Mouse (Mus musculus) erythroblast, embryonic 14.5 days (primary cell): ENCODE measurements around the gene Slc22a5. TPM values are rescaled to one million over a fixed set of nuclear protein-coding genes. Genes with fewer than 3 reads are reported as not detected.
"Not testable (repeated sequence)": the region's sequence is repeated elsewhere in the genome, so short reads cannot be mapped to it uniquely, and the experiment has no call there.

ENCODE experiments used
- H3K27me3 ChIP-seq: 2 replicates; pipeline ENCODE4 v1.6.1; 2012; ENCODE audit warnings: inconsistent platforms; ENCODE audit not compliant: control insufficient read depth
- H3K36me3 ChIP-seq: 2 replicates; pipeline ENCODE4 v1.6.1; 2012; ENCODE audit warnings: mild to moderate bottlenecking, inconsistent platforms; ENCODE audit not compliant: control insufficient read depth
- H3K4me1 ChIP-seq: 2 replicates; pipeline ENCODE4 v1.6.1; 2012; ENCODE audit warnings: inconsistent platforms; ENCODE audit not compliant: control insufficient read depth
- H3K4me3 ChIP-seq: replicated peaks from 2 replicates; pipeline ENCODE3; 2012; ENCODE audit warnings: moderate library complexity, mild to moderate bottlenecking, inconsistent platforms
- H3K9me3 ChIP-seq: 2 replicates; pipeline ENCODE4 v1.6.1; 2012; ENCODE audit warnings: low read length, inconsistent platforms, mixed read lengths; ENCODE audit not compliant: control insufficient read depth
- GATA1 ChIP-seq: IDR thresholded peaks from 2 replicates; pipeline ENCODE4 v1.6.1; 2012; ENCODE audit warnings: low read length, inconsistent platforms, mixed read lengths
- TAL1 ChIP-seq: IDR thresholded peaks from 3 replicates; pipeline ENCODE4 v1.6.1; 2012; ENCODE audit warnings: low read length, inconsistent platforms, mixed read lengths
- polyA plus RNA-seq: library from polyadenylated mRNA; stranded (reverse); fragments of >175 nt; gene quantifications from 2 replicates; pipeline ENCODE4 v1.2.3, GENCODE M21; 2012

Gene Slc22a5
- polyA plus RNA-seq, 1 experiment = not detected

DNA sequence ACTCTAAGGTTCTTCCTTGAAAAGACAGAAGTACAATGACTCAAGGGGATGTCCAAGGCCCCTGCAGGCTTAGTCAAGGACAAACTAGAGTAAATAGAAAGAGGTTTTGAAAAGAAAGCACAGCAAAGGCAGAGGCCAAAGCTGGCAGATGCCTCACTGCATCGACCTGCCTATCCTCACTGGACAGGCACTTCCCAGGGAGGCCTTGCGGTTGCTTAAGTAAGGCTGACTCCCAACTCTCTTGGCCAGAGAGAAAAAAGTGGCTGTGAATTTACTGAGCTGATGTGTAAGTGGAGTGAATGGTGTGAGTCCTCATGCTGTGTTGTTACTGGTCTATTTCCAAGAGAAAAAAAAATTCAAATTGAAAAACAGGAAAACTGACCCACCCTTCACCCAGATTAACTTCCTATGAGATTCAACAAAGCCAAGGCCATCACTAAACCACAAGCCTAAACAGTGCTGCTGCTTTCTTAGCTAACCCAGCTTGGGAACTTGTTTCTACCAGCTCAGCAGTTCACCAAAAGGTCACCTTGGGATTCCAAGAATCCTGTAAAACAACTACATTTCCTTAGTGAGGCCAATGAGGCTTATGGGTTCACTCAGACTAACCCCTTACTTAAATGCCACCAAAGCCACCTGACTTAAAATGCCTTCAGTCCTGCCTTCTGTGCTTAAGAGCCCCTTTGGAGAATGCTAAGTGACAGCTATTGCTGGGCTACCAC is 19.5 kb downstream of the Slc22a5 start:
- TF ChIP-seq GATA1 = no peak
- no peak for TF ChIP-seq TAL1
- H3K9me3 ChIP-seq = no peaks in the 10 kb centered on the region
- no peak overlapping the region for H3K4me3 ChIP-seq
- peaks cover 6% of the 10 kb centered on the region for H3K36me3 ChIP-seq
- no peaks in the 10 kb centered on the region for H3K4me1 ChIP-seq
- no peaks in the 10 kb centered on the region for H3K27me3 ChIP-seq

DNA sequence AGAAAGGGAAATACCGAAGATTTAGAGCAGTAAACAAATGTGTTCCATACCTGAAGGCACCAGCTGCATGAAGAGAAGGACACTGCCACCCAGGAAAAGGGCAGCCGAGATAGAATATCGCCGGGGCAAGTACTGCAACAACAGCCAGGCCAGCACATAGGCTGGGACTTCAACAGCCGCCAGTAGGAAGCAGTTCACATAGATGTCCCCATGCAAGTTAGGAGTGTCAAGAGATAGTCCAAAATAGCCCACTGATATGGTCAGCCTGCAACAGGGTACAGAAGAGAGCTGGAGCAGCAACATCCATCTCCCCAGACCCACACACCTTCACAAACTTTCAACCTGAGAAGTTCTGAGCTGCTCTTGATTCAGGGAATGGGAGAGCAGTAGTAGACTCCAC is 22.3 kb downstream of the Slc22a5 start:
- Histone ChIP-seq H3K36me3 (peaks cover 6% of the 10 kb centered on the region), H3K9me3 (no peaks in the 10 kb centered on the region), H3K27me3 (no peaks in the 10 kb centered on the region), H3K4me1 (no peaks in the 10 kb centered on the region), H3K4me3 (no peak overlapping the region)
- TF ChIP-seq GATA1 (no peak), TAL1 (no peak)

DNA sequence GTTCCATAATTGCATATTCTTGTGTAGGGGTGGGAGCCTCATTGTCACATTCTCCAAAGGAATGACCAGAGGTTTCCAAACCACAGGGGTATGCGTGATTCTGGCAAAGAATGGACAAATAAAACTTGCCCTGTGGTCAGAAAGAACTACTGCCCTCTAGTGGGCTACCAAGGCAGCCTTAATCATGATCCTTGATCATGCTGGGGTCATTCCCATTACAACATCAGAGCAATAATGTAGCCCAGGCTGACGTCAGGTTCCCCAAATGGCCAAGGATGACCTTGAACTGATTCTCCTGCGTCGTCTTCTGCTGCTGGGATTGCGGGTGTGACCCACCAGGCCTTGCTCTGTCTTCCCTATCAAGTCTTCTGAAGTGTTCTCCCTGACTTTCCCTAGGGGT is 23.1 kb downstream of the Slc22a5 start:
- H3K4me1 ChIP-seq, H3K27me3 ChIP-seq, H3K9me3 ChIP-seq, H3K36me3 ChIP-seq, H3K4me3 ChIP-seq: not testable (repeated sequence)

DNA sequence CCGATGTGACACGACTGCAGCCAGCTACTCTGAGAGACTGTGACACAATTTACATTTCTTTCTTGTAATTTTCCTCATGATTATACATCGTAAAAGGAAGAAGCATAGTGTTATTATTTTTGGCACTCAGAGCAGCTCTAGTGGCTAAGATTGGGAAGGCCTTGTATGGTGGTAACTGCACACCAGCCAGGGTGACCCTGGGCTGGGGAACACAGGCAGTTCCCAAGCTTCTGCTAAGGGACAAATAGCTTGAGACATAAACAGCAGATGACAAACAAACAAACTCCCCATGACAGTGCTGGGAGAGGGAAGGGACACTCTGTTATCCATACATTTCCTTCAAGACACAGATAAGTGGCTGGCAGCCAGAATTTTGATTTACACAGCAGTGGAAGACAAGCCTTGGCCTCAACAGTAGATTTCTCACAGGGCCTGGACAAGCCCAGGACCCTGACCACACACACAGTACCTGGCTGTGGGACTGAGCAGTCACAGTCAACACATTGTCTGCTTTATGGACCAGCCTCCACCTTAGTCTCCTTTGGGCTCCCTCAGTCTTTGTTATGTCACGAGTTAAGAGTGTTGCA is 26.6 kb downstream of the Slc22a5 start:
- H3K27me3 ChIP-seq, H3K36me3 ChIP-seq, H3K4me1 ChIP-seq, H3K4me3 ChIP-seq, H3K9me3 ChIP-seq: not testable (repeated sequence)

DNA sequence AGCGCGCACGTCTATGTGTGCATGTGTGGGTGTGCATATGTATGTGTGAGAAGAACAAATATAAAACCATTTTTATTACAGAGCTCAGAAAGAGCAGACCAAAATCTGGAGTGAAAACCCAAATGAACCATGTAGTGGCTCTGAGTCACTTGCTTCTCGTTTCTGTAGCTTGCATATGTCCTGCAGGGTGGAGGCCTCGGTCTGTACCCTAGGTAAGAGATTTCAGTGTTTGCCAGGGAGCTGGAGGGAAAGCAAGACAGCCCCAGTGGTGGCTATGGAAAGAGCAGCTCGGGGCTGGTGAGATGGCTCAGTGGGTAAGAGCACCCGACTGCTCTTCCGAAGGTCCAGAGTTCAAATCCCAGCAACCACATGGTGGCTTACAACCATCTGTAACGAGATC is 30.5 kb downstream of the Slc22a5 start:
- H3K36me3 ChIP-seq, H3K4me3 ChIP-seq, H3K9me3 ChIP-seq: not testable (repeated sequence)
- Histone ChIP-seq H3K27me3 (peaks cover 11% of the 10 kb centered on the region), H3K4me1 (peaks cover 20% of the 10 kb centered on the region)

DNA sequence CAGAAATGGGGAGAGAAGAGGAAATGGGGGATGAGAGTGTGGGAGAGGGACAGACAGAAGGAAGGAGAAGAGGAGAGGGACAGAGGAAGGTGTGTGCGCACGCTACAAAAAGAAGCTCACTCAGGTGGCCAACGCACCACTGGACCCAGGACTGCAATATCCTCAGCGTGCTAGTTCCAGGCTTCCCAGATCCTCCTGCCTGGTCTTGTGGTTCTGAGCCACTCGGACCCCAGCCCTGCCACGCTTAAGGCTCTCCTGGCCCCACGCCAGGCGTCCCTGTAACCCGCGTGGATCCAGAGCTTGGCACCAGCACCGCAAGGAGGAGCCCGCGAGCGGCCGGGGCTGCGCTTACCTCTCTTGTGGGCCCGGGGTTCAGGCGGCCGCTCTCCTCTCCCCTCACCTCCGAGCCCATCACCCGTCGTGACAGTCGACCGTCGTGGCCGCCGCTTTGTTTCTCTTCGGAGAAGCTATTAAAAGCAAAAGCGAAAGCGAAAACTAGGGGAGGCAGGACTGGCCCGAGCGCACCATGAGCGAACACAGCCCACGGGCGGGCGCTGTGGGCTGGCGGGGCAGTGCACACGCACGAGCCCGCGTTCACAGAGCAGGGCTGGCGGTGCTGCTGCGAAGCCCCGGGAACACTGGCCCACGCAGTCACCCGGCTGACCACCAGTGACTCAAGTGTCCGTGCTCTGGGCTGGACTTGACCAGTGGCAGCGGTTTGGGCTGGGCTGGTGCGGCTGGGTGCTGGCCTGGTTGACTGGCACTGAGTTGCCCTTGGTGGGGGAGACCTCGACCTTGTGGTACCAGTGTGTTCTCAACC is 32.5 kb downstream of the Slc22a5 start, which contains the start of gene Gm12216:
Gm12216 (minus strand) TSS at position 496 of the 820 bp plus-strand sequence.
- Histone ChIP-seq H3K4me1 (peaks cover 20% of the 10 kb centered on the region), H3K4me3 (peak within 1 kb of the TSS; percentile 63), H3K27me3 (peaks cover 11% of the 10 kb centered on the region)
- H3K36me3 ChIP-seq, H3K9me3 ChIP-seq: not testable (repeated sequence)

DNA sequence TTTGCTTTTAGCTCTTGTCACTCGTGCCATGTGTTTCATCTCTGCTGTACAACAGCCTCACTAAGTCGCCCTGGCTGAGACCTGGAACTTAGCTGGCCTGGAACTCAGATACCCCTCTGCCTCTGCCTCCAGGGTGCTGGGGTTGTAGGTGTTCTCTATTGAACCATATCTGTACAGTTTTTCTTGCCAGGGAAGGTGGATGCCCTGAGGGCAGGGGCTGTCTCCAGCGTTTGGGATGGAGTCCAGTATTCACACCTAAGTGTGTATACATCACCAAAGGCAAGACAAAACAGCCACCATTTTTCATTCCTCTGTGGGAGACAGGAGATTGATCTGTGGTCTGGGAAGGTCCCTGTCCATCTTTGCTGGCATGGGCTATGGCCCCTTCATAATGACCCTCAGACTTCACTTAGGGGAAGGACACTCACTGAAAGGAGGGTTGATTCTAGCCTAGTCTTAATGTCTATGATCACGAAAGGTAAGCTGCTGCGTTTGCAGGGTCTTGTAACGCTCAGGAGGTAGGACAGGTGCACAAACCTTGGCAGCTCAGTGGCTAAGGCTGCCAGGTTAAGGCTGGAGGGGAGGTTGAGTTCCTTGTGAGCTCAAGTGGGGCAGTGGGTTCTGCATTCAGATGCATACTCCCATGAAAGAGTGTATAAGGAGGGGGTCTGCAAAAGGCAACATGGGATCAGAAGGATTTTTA is 33.3 kb downstream of the Slc22a5 start:
- TF ChIP-seq TAL1 (no peak), GATA1 (no peak)
- no peaks in the 10 kb centered on the region for H3K9me3 ChIP-seq

DNA sequence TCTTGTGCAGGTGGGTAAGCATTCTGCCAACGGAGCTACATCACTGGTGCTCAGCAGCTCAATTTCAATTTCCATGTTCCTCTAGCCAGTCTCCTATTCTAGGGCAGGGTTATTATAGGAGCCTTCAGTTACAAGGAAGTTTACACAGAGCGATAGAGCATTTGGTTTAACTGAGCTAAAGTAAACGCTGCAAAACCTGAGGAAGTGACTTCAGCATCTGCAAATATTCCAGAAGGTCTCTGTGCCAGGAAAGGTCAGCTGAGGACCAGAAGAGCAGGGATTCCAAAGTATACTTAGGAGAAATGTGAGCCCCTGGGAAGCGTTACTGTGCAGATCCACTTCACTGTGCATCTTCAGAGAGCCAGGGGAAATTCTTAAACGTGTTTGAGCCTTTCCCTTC is 37.8 kb downstream of the Slc22a5 start:
- no peaks in the 10 kb centered on the region for H3K36me3 ChIP-seq
- H3K4me3 ChIP-seq = no peak overlapping the region
- TF ChIP-seq GATA1 = no peak
- TF ChIP-seq TAL1 = no peak
- peaks cover 14% of the 10 kb centered on the region for H3K4me1 ChIP-seq
- peaks cover 7% of the 10 kb centered on the region for H3K27me3 ChIP-seq
- no peaks in the 10 kb centered on the region for H3K9me3 ChIP-seq

More for the DNA sequence above, 33.3 kb downstream of the Slc22a5 start:
- peaks cover 11% of the 10 kb centered on the region for H3K27me3 ChIP-seq
- H3K36me3 ChIP-seq = no peaks in the 10 kb centered on the region
- H3K4me1 ChIP-seq = peaks cover 20% of the 10 kb centered on the region
- H3K4me3 ChIP-seq = peak overlapping the region; percentile 63

DNA sequence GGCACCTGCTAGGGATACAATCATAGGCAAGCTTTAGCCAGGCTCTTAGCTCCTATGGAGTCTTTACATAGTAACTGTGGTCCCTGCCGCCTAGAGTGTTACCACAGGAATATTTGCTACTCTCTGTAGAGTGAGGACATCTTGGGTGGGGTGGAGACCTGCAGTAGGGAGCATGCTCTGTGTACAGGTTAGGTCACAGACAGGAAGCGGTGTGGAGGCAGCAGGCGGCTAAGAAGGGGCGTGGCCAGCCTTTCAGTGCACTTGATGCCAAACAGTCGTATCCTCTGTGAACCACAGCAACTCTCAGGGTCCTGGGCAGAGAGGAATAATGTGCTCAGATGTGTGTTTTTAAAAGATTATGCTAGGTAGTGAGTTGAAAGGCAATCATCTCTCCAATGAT is 39.7 kb downstream of the Slc22a5 start:
- no peaks in the 10 kb centered on the region for H3K27me3 ChIP-seq
- no peaks in the 10 kb centered on the region for H3K9me3 ChIP-seq
- TF ChIP-seq GATA1 = no peak
- no peak for TF ChIP-seq TAL1
- H3K4me1 ChIP-seq = no peaks in the 10 kb centered on the region; the same call in 1 of the 2 replicates
- no peak overlapping the region for H3K4me3 ChIP-seq
- H3K36me3 ChIP-seq = no peaks in the 10 kb centered on the region
